Mouse (Mus musculus) neural tube, embryonic 14.5 days (tissue): ENCODE data around the gene Ephb1. TPM values are rescaled to one million over a fixed set of nuclear protein-coding genes. Genes with fewer than 3 reads are reported as not detected.

Experiments used
- ATAC-seq: fragments of 200-750 bp; cut with Nextera tagmentation; 2 replicates; pipeline ENCODE4 v1.8.0; 2017; ENCODE audit warnings: low read depth, mild to moderate bottlenecking, moderate TSS enrichment, moderate library complexity
- H3K27ac ChIP-seq: fragments of 300-500 bp; sonication (generic); 2 replicates; pipeline ENCODE4 v1.5.1; 2014; ENCODE audit warnings: low read depth, mild to moderate bottlenecking, control low read depth, low read length, moderate library complexity, mixed read lengths
- H3K27me3 ChIP-seq: fragments of 300-500 bp; sonication (generic); 2 replicates; pipeline ENCODE4 v1.6.1; 2014; ENCODE audit warnings: low read length; ENCODE audit not compliant: control insufficient read depth, insufficient read depth
- H3K36me3 ChIP-seq: fragments of 300-500 bp; sonication (generic); 2 replicates; pipeline ENCODE4 v1.6.1; 2014; ENCODE audit warnings: low read length, mixed read lengths; ENCODE audit not compliant: control insufficient read depth, insufficient read depth
- H3K4me1 ChIP-seq: fragments of 300-500 bp; sonication (generic); 2 replicates; pipeline ENCODE4 v1.6.1; 2014; ENCODE audit warnings: low read length; ENCODE audit not compliant: control insufficient read depth, insufficient read depth
- H3K4me2 ChIP-seq: fragments of 300-500 bp; sonication (generic); 2 replicates; pipeline ENCODE4 v1.6.1; 2014; ENCODE audit warnings: mild to moderate bottlenecking, low read depth, low read length, control low read depth
- H3K4me3 ChIP-seq: fragments of 300-500 bp; sonication (generic); 2 replicates; pipeline ENCODE4 v1.5.1; 2014; ENCODE audit warnings: low read depth, low read length, control low read depth, mixed read lengths
- H3K9ac ChIP-seq: fragments of 300-500 bp; sonication (generic); replicated peaks from 2 replicates; pipeline ENCODE4 v1.6.1; 2014; ENCODE audit warnings: low read depth, mild to moderate bottlenecking, control low read depth, low read length, mixed read lengths
- H3K9me3 ChIP-seq: fragments of 300-500 bp; sonication (generic); 2 replicates; pipeline ENCODE4 v1.6.1; 2016; ENCODE audit warnings: low read length; ENCODE audit not compliant: control insufficient read depth
- WGBS: fragments of 180-500 bp; shearing (Covaris S2); extraction: QIAGEN DNeasy Blood & Tissue Kit; methylation state at CpG from one replicate; pipeline ENCODE4 v1.1.7; 2014; 5-methylcytosine and 5-hydroxymethylcytosine counted together
- polyA plus RNA-seq: library from polyadenylated mRNA; unstranded; fragments of >200 nt; fragmentation: Nextera tagmentation; extraction: Ambion mirVana; gene quantifications from 2 replicates; pipeline ENCODE4 v1.2.1, GENCODE M21; 2014

Ephb1 gene
- polyA plus RNA-seq, 1 experiment from 2014 or later: 48.7 TPM

DNA sequence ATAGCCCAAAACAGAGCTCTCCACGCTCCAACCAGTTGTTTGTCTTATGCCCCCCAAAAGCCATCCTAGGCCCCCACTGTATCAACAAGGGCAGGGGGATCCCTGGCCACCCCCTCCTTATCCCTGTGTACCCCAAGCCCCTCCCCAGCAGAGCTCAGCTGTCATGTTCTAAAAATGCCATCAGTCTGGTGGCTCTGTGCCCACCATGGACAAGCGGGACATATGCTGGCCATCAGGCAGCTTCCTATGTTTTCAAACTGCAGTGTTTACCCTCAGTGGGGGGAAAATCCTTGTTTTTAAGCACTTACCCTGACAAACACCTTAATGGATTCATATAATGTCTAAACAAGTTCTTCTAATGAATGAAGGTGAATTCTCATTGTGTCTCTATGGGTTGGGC is 275.3 kb downstream of the Ephb1 start:
- Histone ChIP-seq H3K4me2 (no peak overlapping the region), H3K27ac (no peak overlapping the region), H3K9me3 (no peaks in the 10 kb centered on the region), H3K4me1 (peaks cover 3% of the 10 kb centered on the region; the same call in 1 of the 2 replicates), H3K9ac (no peak overlapping the region), H3K4me3 (no peak overlapping the region), H3K36me3 (no peaks in the 10 kb centered on the region), H3K27me3 (no peaks in the 10 kb centered on the region)
- WGBS: 97% methylated on average over 2 of the region's 2 CpGs
- ATAC-seq: no peak

DNA sequence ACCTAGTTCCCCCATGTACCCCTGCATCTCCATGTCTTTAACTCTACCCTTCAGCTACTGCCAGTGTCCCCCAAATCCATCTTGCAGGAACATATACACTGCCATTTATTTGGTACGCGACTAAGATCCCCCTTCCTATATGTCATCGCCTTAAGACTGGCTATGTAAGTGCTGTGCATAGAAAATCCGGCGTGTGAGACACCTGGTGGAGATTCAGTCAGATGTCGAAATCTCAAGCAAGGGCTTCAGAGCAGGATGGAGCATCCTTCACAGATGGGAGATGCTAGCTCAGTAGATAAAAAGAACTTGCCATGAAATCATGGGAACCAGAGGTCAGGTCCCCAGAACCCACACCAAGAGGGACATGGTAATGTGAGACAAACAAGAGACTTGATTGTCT is 276.3 kb downstream of the Ephb1 start:
- Histone ChIP-seq H3K9me3 (no peaks in the 10 kb centered on the region), H3K27me3 (no peaks in the 10 kb centered on the region), H3K27ac (no peak overlapping the region), H3K36me3 (no peaks in the 10 kb centered on the region), H3K4me1 (peaks cover 3% of the 10 kb centered on the region; the same call in 1 of the 2 replicates), H3K4me3 (no peak overlapping the region), H3K4me2 (no peak overlapping the region), H3K9ac (no peak overlapping the region)
- ATAC-seq: no peak
- WGBS: 90% methylated on average over 6 of the region's 6 CpGs

DNA sequence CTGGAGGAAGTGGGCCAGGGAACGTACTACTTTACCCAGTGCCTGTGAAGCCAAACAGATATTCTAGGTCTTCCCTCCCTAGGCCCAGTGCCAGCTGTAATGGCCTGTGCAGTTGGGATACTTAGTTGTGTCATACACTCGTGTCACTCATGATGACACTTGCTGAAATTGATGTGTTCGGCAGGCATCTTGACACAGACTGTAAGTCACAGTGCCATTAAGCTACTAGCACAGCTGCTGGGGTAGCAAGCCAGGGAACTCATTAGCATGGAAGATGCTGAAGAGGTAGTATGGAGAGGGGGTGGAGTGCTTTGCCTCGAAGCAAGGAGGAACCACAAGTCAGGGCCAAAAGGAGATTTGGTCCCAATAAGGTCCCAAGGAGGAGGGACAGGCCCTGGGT is 279.0 kb downstream of the Ephb1 start:
- H3K4me3 ChIP-seq: no peak overlapping the region
- peaks cover 3% of the 10 kb centered on the region; the same call in 1 of the 2 replicates for H3K4me1 ChIP-seq
- no peaks in the 10 kb centered on the region for H3K36me3 ChIP-seq
- WGBS: 33% methylated on average over 4 of the region's 4 CpGs
- H3K4me2 ChIP-seq: no peak overlapping the region
- peak; percentile 65; the same call in 1 of the 2 replicates for ATAC-seq
- no peaks in the 10 kb centered on the region for H3K27me3 ChIP-seq
- no peak overlapping the region for H3K9ac ChIP-seq
- H3K9me3 ChIP-seq: no peaks in the 10 kb centered on the region
- H3K27ac ChIP-seq: no peak overlapping the region

DNA sequence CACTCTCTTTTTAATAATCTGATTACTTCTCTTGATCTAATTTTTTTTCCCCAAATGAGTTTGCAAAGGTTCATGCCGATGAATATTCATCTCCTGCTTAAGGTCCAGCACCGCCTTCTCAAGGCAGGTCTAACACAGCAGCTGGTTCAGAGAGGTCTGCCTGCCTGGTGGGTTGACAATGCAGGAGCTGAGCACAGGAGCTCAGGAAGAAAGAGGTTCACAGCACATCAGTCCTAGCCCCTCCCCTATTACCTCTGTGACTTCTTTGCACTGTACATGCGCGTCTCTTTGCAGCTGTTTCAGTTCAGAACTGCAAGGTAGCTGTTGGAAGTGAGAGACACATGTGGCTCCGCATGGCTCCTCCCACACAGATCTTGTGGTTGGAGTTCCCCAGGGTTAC is 281.1 kb downstream of the Ephb1 start:
- Histone ChIP-seq H3K27me3 (no peaks in the 10 kb centered on the region), H3K4me1 (peaks cover 3% of the 10 kb centered on the region; the same call in 1 of the 2 replicates), H3K9me3 (no peaks in the 10 kb centered on the region), H3K4me2 (no peak overlapping the region), H3K4me3 (no peak overlapping the region), H3K9ac (no peak overlapping the region), H3K27ac (no peak overlapping the region), H3K36me3 (no peaks in the 10 kb centered on the region)
- 84% methylated on average over 5 of the region's 5 CpGs for WGBS
- no peak for ATAC-seq

DNA sequence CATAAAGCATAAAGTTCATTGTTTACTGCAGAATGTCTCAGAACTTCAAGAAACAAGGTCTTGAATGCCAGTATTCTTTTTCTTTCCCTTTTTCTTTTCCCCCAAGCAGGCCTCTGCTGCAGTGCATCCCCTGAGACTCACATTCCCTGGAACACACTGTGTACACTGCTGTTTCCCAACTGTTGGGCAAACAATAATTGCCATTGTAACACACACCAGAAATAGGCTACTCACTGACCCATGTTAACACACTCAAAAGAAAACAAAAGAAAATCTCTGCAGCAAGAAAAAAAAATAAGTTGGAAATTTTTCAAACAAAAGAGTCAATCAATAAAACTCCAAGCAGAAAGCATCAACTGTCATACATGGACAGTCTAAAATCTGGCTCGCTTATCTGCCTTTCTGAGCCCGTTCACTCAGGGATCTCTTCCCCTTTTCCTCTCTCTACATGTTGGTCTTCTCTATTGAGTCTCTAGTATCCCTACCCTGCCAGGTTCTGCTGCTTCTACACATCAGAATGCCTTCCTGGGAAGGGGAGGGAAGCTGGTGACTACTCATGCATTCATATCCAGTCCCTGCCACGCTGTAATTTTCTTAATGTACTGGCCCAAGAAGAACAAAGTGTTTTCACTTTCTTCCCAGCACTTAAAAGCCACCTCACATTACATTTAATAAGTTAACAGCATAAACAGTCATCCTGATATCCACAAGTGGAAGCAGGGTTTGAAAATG is 285.2 kb downstream of the Ephb1 start:
- Histone ChIP-seq H3K9ac (no peak overlapping the region), H3K36me3 (no peaks in the 10 kb centered on the region), H3K27ac (no peak overlapping the region), H3K4me1 (no peaks in the 10 kb centered on the region; the same call in 1 of the 2 replicates), H3K9me3 (no peaks in the 10 kb centered on the region), H3K4me3 (no peak overlapping the region), H3K27me3 (no peaks in the 10 kb centered on the region), H3K4me2 (no peak overlapping the region)
- WGBS: 45% methylated on average over 3 of the region's 3 CpGs
- no peak for ATAC-seq

DNA sequence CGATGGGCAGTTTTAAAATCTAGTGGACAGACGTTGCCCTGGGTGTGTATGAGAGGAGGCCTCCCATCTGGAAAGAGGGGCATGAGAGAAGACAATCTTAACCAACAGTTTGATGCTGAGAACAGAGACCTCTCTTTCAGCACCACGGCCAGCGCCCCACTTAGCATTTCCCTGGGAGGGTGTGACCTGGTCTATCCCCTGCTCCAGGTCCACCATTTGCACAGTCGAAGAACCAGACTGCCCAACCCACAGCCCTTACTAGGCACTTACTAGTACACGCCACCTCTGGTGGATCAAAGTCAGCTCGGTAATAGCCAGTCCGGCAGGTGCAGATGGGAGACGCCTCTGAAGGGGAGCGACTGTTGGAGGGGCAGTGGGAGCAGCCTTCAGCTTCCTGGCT is 287.9 kb downstream of the Ephb1 start:
- Histone ChIP-seq H3K4me1 (no peaks in the 10 kb centered on the region; the same call in 1 of the 2 replicates), H3K27ac (no peak overlapping the region), H3K4me2 (no peak overlapping the region), H3K36me3 (no peaks in the 10 kb centered on the region), H3K4me3 (no peak overlapping the region), H3K27me3 (no peaks in the 10 kb centered on the region), H3K9me3 (no peaks in the 10 kb centered on the region), H3K9ac (no peak overlapping the region)
- 71% methylated on average over 10 of the region's 10 CpGs for WGBS
- no peak for ATAC-seq

DNA sequence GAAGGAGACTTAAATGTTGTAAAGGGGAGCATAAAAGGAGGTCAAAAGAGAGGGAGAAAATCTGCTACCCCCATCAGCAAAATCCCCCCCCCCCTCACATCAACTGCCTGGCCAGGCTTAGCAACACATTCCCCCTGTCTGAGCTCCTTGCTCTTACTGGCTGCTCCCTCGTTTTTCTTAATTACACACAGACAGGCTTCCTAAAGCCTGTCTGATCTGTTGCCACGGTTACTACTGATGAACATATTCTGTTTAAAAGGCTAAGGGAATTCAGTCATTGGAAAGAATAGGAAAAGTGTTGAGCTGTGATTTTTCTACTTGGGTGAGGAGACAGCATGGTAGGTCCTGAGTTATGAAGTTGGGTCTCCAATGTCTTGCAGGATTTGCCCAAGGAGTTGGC is 308.6 kb downstream of the Ephb1 start:
- no peaks in the 10 kb centered on the region for H3K36me3 ChIP-seq
- H3K4me1 ChIP-seq: peaks cover 10% of the 10 kb centered on the region; the same call in 1 of the 2 replicates
- H3K27ac ChIP-seq: no peak overlapping the region
- no peak overlapping the region for H3K4me3 ChIP-seq
- no peak overlapping the region for H3K4me2 ChIP-seq
- ATAC-seq: no peak; the same call in 1 of the 2 replicates
- H3K9me3 ChIP-seq: no peaks in the 10 kb centered on the region
- no peak overlapping the region for H3K9ac ChIP-seq
- H3K27me3 ChIP-seq: no peaks in the 10 kb centered on the region
- WGBS: 23% methylated on average over 2 of the region's 2 CpGs

DNA sequence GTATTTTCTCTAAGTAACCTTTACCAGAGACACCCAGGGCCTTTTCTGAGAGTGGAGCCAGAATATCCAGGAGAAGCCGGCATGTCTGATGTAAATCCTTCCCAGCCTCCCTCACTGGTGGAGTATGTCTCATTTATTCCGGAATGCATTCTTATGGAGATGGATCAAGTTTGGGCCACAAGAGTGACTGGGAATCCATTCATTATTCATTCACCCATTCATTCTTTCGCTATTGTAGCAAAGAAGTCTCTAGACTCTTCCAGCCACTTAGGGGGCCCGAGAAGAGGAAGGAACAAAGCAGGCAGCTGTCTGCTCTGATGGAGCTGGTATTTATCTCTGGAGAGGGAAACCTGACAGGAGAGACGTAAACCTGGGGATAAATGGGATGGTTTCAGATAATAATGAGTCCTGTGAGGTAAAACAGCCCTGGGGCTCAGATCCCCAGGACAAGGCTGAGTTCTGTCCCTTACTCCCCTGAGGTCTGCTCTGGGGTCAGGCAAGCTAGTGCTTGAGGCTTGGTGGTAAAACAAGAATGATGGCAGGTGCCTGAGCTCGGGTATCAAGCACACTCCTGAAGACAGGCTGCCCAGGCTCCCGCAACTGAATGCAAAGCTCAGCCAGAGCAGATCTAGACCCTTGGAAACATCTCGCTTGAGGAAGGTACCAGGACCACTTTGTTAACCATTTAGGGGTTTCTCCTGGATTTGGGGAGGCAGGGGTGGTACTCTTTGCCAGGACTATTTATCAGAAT is 309.2 kb downstream of the Ephb1 start:
- Histone ChIP-seq H3K9me3 (no peaks in the 10 kb centered on the region), H3K4me1 (peaks cover 10% of the 10 kb centered on the region; the same call in 1 of the 2 replicates), H3K4me3 (no peak overlapping the region), H3K9ac (no peak overlapping the region), H3K27me3 (no peaks in the 10 kb centered on the region), H3K27ac (no peak overlapping the region), H3K4me2 (no peak overlapping the region), H3K36me3 (no peaks in the 10 kb centered on the region)
- ATAC-seq: no peak
- WGBS: 19% methylated on average over 8 of the region's 8 CpGs
